Mouse (Mus musculus): ENCODE data around the gene Ctc1. TPM values are rescaled to one million over a fixed set of nuclear protein-coding genes. Genes with fewer than 3 reads are reported as not detected.

Ctc1 gene
- total RNA-seq, 1 experiment from 2014 or later = 21.9 TPM

GRCm38 (mm10) chr11:69061255-69061912 lies 45.7 kb downstream of the Ctc1 start:
- no peak for ATAC-seq (replicated peaks in 1 of 2; ENCODE audit: insufficient read depth in 1 of 2, low FRiP score in 2 of 2, low TSS enrichment in 1 of 2, low read depth in 1 of 2, poor library complexity in 2 of 2, severe bottlenecking in 2 of 2)

GRCm38 (mm10) chr11:69062194-69062760 lies 46.6 kb downstream of the Ctc1 start:
- peak in 1 of 2 experiments; percentile 2; a peak in 2 of 4 replicates for ATAC-seq (replicated peaks in 1 of 2; ENCODE audit: insufficient read depth in 1 of 2, low FRiP score in 2 of 2, low TSS enrichment in 1 of 2, low read depth in 1 of 2, poor library complexity in 2 of 2, severe bottlenecking in 2 of 2)

GRCm38 (mm10) chr11:69062761-69063224 lies 47.1 kb downstream of the Ctc1 start:
- ATAC-seq (replicated peaks in 1 of 2; ENCODE audit: insufficient read depth in 1 of 2, low FRiP score in 2 of 2, low TSS enrichment in 1 of 2, low read depth in 1 of 2, poor library complexity in 2 of 2, severe bottlenecking in 2 of 2) = peak; percentile 8 to 17; a peak in 3 of 4 replicates

GRCm38 (mm10) chr11:69063413-69064201 lies 47.9 kb downstream of the Ctc1 start:
- no peak for ATAC-seq (replicated peaks in 1 of 2; ENCODE audit: insufficient read depth in 1 of 2, low FRiP score in 2 of 2, low TSS enrichment in 1 of 2, low read depth in 1 of 2, poor library complexity in 2 of 2, severe bottlenecking in 2 of 2)

GRCm38 (mm10) chr11:69064259-69065133 lies 48.8 kb downstream of the Ctc1 start:
- ATAC-seq (replicated peaks in 1 of 2; ENCODE audit: insufficient read depth in 1 of 2, low FRiP score in 2 of 2, low TSS enrichment in 1 of 2, low read depth in 1 of 2, poor library complexity in 2 of 2, severe bottlenecking in 2 of 2) = no peak

GRCm38 (mm10) chr11:69065394-69065925 lies 49.7 kb downstream of the Ctc1 start:
- no peak for ATAC-seq (replicated peaks in 1 of 2; ENCODE audit: insufficient read depth in 1 of 2, low FRiP score in 2 of 2, low TSS enrichment in 1 of 2, low read depth in 1 of 2, poor library complexity in 2 of 2, severe bottlenecking in 2 of 2)

- peak; percentile 33; a peak in 1 of 4 replicates for ATAC-seq (replicated peaks in 1 of 2; ENCODE audit: insufficient read depth in 1 of 2, low FRiP score in 2 of 2, low TSS enrichment in 1 of 2, low read depth in 1 of 2, poor library complexity in 2 of 2, severe bottlenecking in 2 of 2)
These were observed 50.6 kb downstream of the Ctc1 start for GRCm38 (mm10) chr11:69066163-69066861.

GRCm38 (mm10) chr11:69066956-69067355 lies 51.2 kb downstream of the Ctc1 start:
- peak; percentile 12 to 33; a peak in 1 of 4 replicates for ATAC-seq (replicated peaks in 1 of 2; ENCODE audit: insufficient read depth in 1 of 2, low FRiP score in 2 of 2, low TSS enrichment in 1 of 2, low read depth in 1 of 2, poor library complexity in 2 of 2, severe bottlenecking in 2 of 2)

GRCm38 (mm10) chr11:69067601-69068000 lies 51.9 kb downstream of the Ctc1 start:
- ATAC-seq (replicated peaks in 1 of 2; ENCODE audit: insufficient read depth in 1 of 2, low FRiP score in 2 of 2, low TSS enrichment in 1 of 2, low read depth in 1 of 2, poor library complexity in 2 of 2, severe bottlenecking in 2 of 2) = no peak

- ATAC-seq (replicated peaks in 1 of 2; ENCODE audit: insufficient read depth in 1 of 2, low FRiP score in 2 of 2, low TSS enrichment in 1 of 2, low read depth in 1 of 2, poor library complexity in 2 of 2, severe bottlenecking in 2 of 2) = no peak
These were observed 54.4 kb downstream of the Ctc1 start for GRCm38 (mm10) chr11:69070093-69070492.

- peak; percentile 61 to 67 for ATAC-seq (replicated peaks in 1 of 2; ENCODE audit: insufficient read depth in 1 of 2, low FRiP score in 2 of 2, low TSS enrichment in 1 of 2, low read depth in 1 of 2, poor library complexity in 2 of 2, severe bottlenecking in 2 of 2)
These were observed 55.0 kb downstream of the Ctc1 start, which contains the start of gene Tmem107 for GRCm38 (mm10) chr11:69070590-69071222. Tmem107 (plus strand) TSS chr11:69070806.

GRCm38 (mm10) chr11:69071262-69071661 lies 55.6 kb downstream of the Ctc1 start:
- ATAC-seq (replicated peaks in 1 of 2; ENCODE audit: insufficient read depth in 1 of 2, low FRiP score in 2 of 2, low TSS enrichment in 1 of 2, low read depth in 1 of 2, poor library complexity in 2 of 2, severe bottlenecking in 2 of 2) = no peak

- no peak for ATAC-seq (replicated peaks in 1 of 2; ENCODE audit: insufficient read depth in 1 of 2, low FRiP score in 2 of 2, low TSS enrichment in 1 of 2, low read depth in 1 of 2, poor library complexity in 2 of 2, severe bottlenecking in 2 of 2)
These were observed 56.5 kb downstream of the Ctc1 start for GRCm38 (mm10) chr11:69072234-69072633.

GRCm38 (mm10) chr11:69072666-69073064 lies 57.0 kb downstream of the Ctc1 start:
- no peak for ATAC-seq (replicated peaks in 1 of 2; ENCODE audit: insufficient read depth in 1 of 2, low FRiP score in 2 of 2, low TSS enrichment in 1 of 2, low read depth in 1 of 2, poor library complexity in 2 of 2, severe bottlenecking in 2 of 2)

- ATAC-seq (replicated peaks in 1 of 2; ENCODE audit: insufficient read depth in 1 of 2, low FRiP score in 2 of 2, low TSS enrichment in 1 of 2, low read depth in 1 of 2, poor library complexity in 2 of 2, severe bottlenecking in 2 of 2) = peak; percentile 75 to 83
These were observed 57.6 kb downstream of the Ctc1 start for GRCm38 (mm10) chr11:69073065-69073888.
